Mouse (Mus musculus) yolk sac, embryonic 10.5 days (tissue): ENCODE data around the gene Eif4e3.

Experiments
- DNase-seq: peaks from one replicate; pipeline ENCODE4 v3.0.0-alpha.2; 2017; ENCODE audit warnings: low spot score

Gene Eif4e3

GRCm38 (mm10) chr6:99624542-99624941 is 42.0 kb downstream of the Eif4e3 start:
- no peak for DNase-seq

DNA sequence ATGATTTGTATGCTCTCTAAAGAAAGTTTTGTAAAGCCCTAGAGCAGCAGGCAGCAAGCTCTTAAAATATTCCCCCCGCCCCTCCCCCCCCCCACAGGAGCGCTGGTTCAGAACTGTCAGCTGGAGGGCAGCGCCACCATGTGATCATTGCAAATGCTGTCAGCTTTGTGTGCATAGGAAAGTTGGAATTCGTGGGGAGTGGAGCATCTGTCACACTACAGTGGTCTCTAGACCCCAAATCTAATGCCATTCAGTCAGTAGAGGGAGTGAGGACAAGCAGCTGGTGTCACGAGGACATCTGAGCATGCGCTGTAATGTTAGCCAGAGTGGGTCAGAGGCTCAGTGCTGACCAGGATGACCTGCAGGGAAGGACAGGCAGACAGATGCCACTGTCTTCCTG is 42.9 kb downstream of the Eif4e3 start:
- DNase-seq, result no peak

GRCm38 (mm10) chr6:99621167-99621566 is 45.4 kb downstream of the Eif4e3 start:
- no peak for DNase-seq

GRCm38 (mm10) chr6:99620471-99620870 is 46.1 kb downstream of the Eif4e3 start:
- no peak for DNase-seq

- DNase-seq, result no peak
Observed at GRCm38 (mm10) chr6:99619964-99620363, 46.6 kb downstream of the Eif4e3 start.

GRCm38 (mm10) chr6:99619466-99619865 is 47.1 kb downstream of the Eif4e3 start:
- no peak for DNase-seq

- DNase-seq, result no peak
Observed at GRCm38 (mm10) chr6:99617867-99618266, 48.7 kb downstream of the Eif4e3 start.

GRCm38 (mm10) chr6:99617415-99617814 is 49.2 kb downstream of the Eif4e3 start:
- no peak for DNase-seq

DNA sequence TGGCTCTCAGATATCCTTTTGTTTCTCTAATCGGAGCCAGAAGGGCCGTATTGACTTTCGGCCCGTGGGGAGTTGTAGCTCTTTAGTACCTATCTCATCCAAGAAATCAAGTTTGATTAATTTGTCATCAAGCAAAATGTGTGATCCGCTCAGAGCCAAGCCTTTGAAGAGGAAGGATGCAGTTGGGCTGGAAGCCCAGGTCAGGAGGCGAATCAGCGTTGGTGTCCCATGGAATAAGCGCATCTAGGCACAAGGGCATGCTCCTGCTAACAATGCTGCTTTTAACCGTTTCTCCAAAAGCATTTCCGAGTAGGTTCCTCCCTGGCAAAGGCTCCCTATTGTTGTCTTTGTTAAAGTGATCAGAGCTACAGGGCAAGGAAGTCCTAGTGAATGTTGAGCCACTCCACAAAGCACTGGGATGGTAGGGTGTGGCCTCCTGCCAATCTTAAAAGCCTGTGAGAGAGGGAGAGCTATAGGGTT is 51.3 kb downstream of the Eif4e3 start:
- no peak for DNase-seq

- DNase-seq, result no peak
Observed at GRCm38 (mm10) chr6:99614566-99615271, 51.9 kb downstream of the Eif4e3 start.

DNA sequence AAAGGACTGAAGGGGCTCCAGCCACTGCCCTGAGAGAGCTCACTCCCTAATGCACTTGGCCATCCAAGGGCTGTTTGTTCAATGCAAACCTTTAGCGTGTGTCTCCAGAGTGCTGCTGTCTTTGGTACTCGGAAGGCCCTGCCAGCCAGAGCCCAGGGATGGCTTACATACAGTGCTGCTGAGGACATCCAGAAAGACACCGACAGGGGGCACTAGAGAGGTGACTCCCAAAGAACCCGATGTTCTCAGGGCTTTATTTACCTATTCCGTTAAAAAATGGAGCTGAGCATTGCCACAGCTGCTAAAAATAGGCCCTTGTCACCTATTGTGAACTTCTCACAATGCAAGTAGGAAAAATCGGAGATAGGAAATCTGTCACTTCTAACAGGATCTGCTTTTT is 54.7 kb downstream of the Eif4e3 start:
- DNase-seq, result no peak

DNA sequence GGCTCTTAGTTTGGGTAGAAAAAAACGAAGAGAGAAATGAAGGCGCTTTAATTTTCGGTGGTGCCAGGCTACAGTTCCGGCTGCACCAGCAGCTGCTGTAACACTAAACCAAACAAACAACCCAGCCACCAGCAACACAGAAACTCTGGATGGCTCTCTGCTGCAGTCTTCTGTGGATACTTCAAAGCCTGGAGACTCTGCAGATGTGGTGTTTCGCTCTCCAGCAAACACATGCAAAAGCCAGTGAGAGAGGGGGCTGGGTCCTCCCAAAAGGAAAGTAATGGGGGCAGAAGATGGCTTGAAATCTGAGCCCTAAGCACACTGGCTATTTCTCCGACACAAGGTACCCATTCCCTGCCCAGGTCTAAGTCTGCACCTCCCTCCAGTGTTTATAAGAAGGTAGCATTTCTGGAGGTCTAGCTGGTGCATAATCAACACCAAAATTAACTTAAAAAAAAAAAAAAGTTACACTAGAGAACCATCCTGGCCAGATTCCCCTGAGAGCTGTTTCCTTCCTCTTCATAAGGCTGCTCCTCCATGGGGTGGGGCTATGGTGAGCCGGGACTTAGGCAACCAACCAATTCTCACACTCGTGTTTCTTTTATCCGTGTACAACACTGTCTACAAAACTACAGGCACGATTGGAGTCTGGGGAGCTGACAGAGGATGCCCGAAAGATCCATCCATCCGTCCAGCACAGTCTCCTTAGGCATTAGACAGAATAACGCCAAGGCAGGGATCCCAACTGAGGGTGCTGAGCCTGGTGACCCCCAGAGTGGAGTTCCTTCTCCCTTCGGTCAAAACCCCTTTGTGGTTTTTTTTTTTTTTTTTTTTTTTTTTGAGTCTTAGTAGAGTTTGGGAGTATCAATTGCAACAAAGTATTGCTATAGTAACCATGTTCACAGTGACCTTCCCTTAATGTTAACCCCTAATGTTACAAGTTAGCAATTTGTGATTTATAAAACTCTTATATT is 55.8 kb downstream of the Eif4e3 start:
- no peak for DNase-seq

DNA sequence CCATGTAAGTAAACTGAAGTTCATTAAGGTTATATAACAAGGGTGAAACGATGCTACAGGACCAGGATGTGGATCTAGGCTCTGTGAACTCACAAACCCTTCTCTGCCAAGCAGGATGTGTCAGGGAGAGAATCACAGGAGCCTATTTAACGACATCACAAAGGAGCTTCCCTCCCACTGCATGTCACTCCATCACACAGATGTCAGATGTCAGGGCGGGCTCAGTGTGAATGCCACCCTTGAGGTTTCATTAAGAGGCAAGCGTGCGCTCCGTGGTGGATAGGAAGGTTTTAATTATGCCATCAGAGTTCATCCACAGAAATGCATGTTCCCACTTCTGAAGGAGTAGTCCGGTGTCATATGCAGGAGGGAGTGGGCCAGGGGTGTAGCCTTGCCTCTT is 60.5 kb downstream of the Eif4e3 start:
- no peak for DNase-seq

- no peak for DNase-seq
Observed at GRCm38 (mm10) chr6:99604758-99605157, 61.8 kb downstream of the Eif4e3 start.

GRCm38 (mm10) chr6:99602434-99602833 is 64.1 kb downstream of the Eif4e3 start:
- DNase-seq, result no peak

DNA sequence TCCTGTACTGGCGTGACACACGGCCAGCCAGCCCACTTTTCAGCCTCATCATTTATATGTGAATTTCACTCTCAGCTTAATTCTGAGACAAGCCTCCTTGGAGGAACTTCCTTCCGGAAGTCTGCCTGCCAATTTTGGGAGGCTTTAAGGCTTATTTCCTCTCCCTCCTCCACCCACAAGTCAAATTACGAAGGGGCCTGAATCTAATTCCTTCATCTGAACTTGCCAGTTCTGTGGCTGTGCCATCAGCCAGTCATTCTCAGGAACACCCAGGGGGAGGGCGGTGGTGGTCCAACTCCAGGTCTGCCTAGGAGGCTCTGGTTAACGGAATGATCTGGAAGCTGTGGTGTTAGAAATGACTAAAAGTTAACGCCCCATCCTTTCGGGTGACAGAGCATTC is 65.7 kb downstream of the Eif4e3 start:
- no peak for DNase-seq

DNA sequence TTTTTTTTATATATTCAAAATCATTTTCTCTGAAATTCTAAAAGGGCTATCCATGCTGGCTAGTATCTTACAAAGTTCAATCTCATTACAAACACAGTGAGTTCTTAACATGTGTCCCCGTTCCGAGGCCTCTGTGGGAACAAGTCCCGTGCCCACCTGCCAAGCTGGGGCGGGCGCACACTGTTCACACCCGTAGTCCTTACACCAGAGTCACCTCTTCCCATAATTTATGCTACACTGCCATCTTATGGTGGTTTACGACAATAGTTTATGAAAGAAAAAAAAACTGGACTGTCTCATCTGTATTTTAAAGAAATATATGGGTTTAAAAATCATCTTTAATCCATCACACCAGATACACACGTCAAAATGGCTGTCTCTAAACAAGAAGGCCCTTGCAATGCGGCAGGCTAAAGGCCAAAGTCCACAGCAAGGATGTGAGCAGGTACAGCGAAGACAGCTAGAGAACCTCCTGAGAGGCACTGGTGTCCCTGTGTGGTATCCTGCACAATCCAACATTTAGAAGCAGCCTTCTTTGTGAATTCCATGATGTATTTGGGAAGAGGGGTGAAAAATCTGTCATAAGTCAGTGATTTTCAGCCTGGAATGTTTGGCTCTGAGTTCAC is 66.3 kb downstream of the Eif4e3 start:
- no peak for DNase-seq

- no peak for DNase-seq
Observed at GRCm38 (mm10) chr6:99599651-99600050, 66.9 kb downstream of the Eif4e3 start.

DNA sequence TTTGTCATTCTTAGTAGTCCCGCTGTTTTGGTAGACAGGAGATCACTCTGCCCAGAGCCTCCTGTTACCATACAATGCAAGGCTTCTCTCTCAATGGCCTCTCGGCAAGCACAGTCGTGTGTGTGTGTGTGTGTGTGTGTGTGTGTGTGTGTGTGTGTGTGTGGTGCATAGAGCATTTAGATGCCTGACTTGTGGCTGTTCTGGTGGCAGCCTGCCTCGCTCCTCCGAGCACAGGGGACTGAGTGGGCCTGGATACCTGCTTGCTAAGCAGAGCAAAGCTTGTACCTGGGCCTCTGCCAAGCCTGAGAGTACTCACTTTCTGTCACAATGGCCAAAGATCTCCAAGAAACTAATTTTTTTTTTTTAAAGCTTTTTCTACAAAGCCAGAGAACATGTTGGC is 67.3 kb downstream of the Eif4e3 start:
- DNase-seq, result no peak

DNA sequence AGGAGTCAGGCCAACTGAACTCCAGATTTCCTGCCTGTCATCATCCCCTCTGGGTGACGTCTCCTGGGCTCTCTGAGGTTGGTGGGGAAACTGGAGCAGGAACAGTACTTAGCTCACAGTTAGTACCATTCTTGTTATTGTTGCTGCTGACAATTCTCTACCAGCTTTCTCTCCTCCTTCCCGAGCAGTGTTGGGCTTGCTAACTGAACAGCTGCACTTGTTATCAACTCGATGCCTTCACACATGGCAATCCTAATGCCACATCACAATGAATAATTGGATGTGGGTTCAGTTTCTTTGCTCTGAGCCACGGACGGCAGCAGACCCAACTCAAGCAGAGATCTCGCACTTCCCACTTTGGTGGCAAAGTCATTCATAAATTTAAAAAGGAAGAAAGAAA is 89.5 kb downstream of the Eif4e3 start:
- no peak for DNase-seq

- no peak for DNase-seq
Observed at GRCm38 (mm10) chr6:99575633-99576032, 90.9 kb downstream of the Eif4e3 start.
